Mouse (Mus musculus): ENCODE measurements at regions not wholly inside any gene's neighbourhood (a gene's known extent, or its start where the extent isn't known, plus 50 kb on each side); places are given as distances from the start of the nearest gene placed in this dataset.

DNA sequence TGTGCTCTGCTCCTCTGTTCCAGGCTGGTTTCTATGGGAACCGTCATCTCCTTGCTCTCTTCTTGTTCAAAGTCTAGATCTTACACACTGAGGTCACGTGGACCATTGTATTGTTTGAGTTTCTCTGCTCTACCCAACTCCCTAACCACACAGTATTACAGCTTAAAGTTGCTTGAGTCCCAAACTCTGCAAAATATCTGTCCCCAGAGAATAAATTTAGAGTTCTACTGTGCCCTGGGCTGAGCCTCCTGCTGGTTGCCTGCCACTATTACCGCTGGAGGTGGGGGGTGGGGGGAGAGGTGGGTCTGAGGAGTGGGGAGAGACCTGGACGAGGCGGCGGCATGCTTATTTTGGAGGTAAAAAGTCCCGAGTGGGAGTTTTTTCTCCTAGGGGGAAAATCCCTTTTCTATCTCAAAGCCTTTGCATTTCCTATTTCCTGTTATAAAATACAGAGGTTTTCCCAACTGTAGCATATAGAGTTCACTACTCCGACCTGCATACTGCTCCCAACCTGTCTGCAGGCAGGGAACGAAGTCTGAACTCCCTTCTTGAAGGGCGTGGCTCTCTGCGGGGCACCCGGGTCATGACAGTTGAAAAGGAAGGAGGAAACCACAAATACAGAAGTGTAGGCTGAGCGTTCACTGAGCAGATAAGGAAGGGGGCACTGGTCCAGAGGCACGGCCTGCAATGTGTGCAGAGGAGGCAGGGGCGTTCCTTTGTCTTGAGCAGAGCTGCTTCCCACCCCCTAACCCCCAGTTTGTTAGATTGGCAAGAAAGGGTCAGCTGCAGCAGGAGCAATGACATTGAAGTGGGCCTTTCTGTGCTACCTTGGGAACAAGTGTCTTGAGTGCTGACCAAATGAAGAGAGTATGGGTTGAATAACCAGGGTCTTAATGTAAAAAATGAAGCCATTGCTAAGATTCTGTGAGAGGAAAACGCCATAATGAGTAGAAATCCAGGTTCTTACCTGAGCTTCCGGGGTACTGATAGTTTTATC, 188.7 kb downstream of the Akap7 start:
- DNase-seq (ENCODE audit: low spot score), result no peak

GRCm38 (mm10) chr10:25114316-25114715, 187.0 kb upstream of the Arg1 start:
- no peak for DNase-seq (ENCODE audit: low spot score)

- DNase-seq (ENCODE audit: low spot score), result no peak
Observed at GRCm38 (mm10) chr10:25112449-25113171, 185.3 kb upstream of the Arg1 start.

DNA sequence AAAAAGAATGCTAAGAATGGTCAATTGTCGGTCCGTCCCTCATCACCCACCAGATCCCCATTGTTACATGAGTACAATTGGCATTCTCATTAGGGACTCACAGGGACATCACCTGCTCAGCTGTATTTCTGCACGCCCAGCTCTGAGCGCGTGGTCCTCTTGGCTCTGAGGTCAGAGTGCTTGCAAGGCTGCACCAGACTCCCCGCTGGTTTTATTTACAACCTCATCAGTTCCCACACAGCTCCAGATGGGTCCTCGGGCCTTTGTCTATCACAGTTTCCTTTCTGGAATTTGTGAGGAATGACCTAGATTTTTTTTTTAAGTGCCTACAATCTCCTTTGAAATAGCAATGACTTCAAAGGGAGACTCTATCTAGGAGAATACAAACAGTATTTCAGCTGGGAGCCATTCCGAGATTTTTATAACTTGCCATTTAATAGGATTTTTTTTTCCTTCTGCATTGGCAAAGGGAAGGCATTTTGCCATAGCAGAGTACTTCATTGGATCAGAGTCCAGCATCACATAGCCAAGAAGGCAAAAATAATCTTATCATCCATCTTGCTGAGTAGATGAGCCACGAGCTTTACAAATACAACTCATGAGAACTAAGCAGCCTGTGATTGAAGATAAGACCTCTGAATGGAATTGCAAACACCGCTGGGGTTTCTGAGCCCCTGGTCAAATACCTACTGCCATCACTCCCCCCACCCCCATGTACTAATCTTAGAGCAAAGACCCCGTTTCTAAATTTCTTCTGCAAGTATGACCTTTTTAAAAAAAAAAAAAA, 184.5 kb upstream of the Arg1 start:
- DNase-seq (ENCODE audit: low spot score), result no peak

GRCm38 (mm10) chr10:25111181-25111580, 183.9 kb upstream of the Arg1 start:
- no peak for DNase-seq (ENCODE audit: low spot score)

- no peak for DNase-seq (ENCODE audit: low spot score)
Observed at GRCm38 (mm10) chr10:25098070-25098469, 170.8 kb upstream of the Arg1 start.

DNA sequence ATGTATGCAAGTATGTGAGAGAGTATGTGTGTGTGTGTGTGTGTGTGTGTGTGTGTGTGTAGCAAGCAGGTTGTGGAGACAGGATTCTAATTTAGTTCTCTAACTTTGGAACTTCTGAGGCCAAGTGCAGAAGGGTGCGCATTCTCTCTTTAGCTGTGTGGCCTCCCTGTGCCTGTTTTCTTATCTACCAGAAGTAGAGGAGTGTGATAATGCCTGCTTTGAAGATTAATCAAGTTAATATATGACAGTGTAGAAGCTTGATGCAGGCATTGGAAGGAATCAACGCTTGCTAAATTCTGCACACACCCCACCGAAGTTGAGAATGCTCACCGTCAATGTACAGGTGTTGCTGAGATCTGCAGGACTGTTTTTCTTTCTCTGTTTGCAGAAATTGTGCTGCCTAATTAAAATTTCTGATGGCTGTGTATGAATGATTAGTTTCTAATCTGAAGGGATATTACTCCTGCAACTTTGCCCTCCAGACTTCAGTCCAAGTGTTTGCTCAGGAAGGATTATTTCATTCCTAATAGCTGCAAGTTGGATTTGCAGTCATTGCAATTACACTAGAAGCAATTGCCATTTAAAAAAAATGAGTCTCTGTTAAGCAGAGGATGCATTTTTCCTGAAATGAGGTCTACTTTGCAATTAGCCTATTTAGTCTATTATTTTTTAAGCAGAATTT, 162.6 kb upstream of the Arg1 start:
- DNase-seq (ENCODE audit: low spot score), result no peak

- DNase-seq (ENCODE audit: low spot score), result no peak
Observed at GRCm38 (mm10) chr10:25086745-25087144, 159.5 kb upstream of the Arg1 start.

- DNase-seq (ENCODE audit: low spot score), result no peak
Observed at GRCm38 (mm10) chr10:25082930-25083329, 155.6 kb upstream of the Arg1 start.

DNA sequence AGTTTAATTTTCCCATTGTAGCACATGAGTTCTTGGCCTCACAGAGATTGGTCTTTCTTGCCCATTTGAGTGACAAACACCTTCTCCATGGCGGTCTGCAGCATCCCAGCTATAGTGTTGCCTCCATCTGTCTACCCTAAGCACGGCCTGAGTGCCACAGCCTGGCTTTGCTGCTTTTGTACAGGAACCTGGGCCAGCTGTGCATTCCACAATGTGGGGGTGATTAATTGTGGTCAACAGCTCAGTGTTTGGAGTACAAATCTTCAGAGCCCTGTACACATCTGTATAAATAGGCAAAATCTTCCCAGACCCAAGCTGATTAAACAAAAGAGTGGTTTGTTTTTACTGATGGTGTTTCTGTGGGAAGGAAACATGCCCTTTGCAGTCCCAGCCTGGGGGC, 145.3 kb upstream of the Arg1 start:
- no peak for DNase-seq (ENCODE audit: low spot score)

GRCm38 (mm10) chr10:25068301-25068700, 141.0 kb upstream of the Arg1 start:
- DNase-seq (ENCODE audit: low spot score), result no peak

DNA sequence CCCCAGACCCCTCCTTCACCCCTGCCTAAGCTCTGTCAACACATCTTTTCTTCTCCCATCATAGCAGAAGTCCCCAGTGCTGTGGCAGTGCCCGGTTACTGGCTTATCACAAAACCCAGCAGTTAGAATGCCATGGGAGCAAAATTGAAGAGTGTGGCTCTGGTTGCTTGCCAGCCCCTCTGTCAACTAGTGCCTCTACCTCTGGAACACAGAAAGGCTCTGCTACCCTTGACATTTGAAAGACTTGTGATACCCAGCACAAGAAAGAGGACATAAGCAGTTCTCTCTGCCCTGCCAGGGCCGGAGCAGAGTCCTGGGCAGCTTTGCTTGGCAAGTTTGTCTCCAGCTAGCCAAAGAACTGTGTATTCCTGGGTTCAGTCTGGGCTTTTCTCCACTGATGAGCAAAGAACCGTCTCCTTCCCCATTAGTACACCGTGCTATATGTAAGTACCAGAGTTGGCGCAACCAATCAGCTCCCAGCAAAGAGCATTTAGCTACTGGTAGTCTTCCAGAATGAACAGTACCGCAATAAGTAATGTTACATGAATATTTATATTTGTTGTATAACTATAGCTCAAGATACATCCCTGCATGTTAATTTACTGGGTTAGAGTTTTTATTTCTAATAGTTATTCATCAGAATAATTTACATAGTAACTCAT, 137.5 kb upstream of the Arg1 start:
- no peak for DNase-seq (ENCODE audit: low spot score)

DNA sequence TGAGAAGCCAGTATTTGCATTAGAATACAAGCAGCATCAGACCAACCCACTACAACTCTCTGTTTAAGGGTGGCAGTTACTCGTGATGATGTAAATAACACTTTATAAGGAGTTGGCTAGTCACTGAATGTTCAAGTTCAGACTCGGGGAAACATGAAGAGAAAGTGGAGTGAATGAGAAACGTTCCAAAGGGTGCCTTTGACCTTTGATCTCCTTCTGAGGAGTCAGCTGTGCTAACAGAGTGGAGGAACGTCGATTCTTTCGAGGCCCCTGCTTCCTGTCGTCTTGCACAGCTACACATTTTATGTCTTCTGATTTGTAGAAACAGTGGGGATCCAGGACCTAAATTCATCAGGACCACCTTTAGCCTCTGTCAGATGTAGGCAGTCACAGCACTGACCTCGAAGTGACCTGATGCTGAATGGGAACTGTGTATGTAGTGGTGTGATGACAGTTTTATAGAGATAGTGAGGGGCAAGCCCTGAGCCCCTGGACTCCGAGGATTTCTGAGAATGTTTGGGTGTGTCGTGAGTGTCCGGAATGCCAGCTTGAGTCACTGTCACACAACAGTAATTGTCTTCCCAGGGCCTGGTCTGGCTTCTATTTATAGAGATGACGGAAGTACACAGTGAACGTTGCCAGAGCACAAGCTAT, 134.2 kb upstream of the Arg1 start:
- DNase-seq (ENCODE audit: low spot score), result no peak

GRCm38 (mm10) chr10:25058694-25059093, 131.4 kb upstream of the Arg1 start:
- no peak for DNase-seq (ENCODE audit: low spot score)

DNA sequence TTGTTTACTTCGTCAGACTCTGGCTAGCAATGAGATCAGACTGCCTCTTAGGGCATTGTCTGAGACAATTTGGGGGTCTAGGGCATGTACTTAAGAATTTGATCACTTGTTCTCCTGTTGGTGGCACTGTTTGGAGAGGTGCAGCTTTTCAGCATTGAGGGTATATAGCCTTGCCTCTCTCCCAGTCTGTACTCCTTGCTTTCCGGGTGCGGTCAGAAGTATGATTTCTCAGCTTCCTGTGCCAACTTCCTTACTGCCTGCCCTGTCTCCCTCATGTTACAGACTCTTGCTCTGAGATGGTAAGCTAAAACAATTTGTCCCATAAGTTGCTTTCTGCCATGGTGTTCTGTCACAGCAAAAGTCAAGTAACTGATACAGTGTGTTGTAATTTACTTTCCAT, 124.7 kb upstream of the Arg1 start:
- no peak for DNase-seq (ENCODE audit: low spot score)

- no peak for DNase-seq (ENCODE audit: low spot score)
Observed at GRCm38 (mm10) chr10:25051368-25051874, 124.1 kb upstream of the Arg1 start.

DNA sequence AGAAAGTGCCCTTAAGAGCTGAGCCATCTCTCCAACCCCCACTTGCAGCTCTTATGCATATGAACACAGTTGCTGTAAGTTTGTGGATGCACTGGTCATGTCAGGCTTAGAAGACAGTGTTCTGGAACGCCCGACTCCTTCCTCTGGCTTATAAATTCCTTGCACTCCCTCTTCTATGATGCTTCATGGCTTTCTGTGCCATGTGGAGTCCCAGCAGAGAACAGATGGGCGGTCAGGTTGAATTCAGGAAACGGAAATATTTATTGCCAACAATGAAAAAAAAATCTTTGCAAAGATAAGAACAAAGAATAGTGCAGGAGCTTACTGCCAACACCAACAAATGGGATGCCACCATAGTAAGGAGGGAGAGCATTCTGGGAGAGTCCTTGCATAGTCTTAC, 113.9 kb upstream of the Arg1 start:
- no peak for DNase-seq (ENCODE audit: low spot score)

DNA sequence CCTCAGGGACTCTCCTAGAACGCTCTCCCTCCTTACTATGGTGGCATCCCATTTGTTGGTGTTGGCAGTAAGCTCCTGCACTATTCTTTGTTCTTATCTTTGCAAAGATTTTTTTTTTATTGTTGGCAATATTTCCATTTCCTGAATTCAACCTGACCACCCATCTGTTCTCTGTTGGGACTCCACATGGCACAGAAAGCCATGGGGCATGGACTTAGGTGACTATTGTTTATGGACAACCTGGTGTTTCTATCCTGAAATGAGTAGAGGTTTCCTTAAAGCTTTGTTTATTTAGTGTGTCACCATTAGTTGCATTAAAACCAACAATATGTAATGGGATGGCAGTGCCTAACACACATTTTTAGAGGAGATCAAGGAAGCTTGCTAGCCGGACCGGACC, 112.6 kb upstream of the Arg1 start:
- no peak for DNase-seq (ENCODE audit: low spot score)

- no peak for DNase-seq (ENCODE audit: low spot score)
Observed at GRCm38 (mm10) chr10:25036928-25037327, 109.6 kb upstream of the Arg1 start.

- DNase-seq (ENCODE audit: low spot score), result no peak
Observed at GRCm38 (mm10) chr10:25035363-25035762, 108.1 kb upstream of the Arg1 start.
